Mouse (Mus musculus) spleen, postnatal 10 days (tissue): ENCODE data around the gene Rdh13.
"Not testable (repeated sequence)": the region's sequence is repeated elsewhere in the genome, so short reads cannot be mapped to it uniquely, and the experiment has no call there.

Experiments
- DNase-seq, 2 experiments: peaks; one replicate each; pipeline ENCODE4 v3.0.0; 2021 to 2022; ENCODE audit warnings: low spot score in 2 of 2

The Rdh13 gene

GRCm38 (mm10) chr7:4432026-4432425, 13.4 kb downstream of the Rdh13 start:
- no peak for DNase-seq

- DNase-seq: peak; percentile 53 to 83
Measured at GRCm38 (mm10) chr7:4431548-4431947, 13.9 kb downstream of the Rdh13 start.

- no peak for DNase-seq
Measured at GRCm38 (mm10) chr7:4430246-4430844, 15.1 kb downstream of the Rdh13 start.

- peak; percentile 68 to 90 for DNase-seq
Measured at GRCm38 (mm10) chr7:4427161-4427912, 18.1 kb downstream of the Rdh13 start.

GRCm38 (mm10) chr7:4420230-4420629, 25.2 kb downstream of the Rdh13 start:
- no peak for DNase-seq

GRCm38 (mm10) chr7:4419681-4420080, 25.8 kb downstream of the Rdh13 start:
- DNase-seq: no peak

- DNase-seq: not testable (repeated sequence)
Measured at GRCm38 (mm10) chr7:4412406-4412805, 33.0 kb downstream of the Rdh13 start.

- DNase-seq: no peak
Measured at GRCm38 (mm10) chr7:4397730-4398129, 47.7 kb downstream of the Rdh13 start, which contains the start of gene Gp6. Gp6 (minus strand) TSS chr7:4397744.
